Mouse (Mus musculus) retina, postnatal 1 day (tissue): ENCODE data around the gene Hist1h2bg.

ENCODE experiments used
- DNase-seq: peaks from one replicate; pipeline ENCODE4 v3.0.0-alpha.2; 2012

Gene Hist1h2bg

GRCm38 (mm10) chr13:23571022-23571503 lies at the start of gene Hist1h2bg, which contains the start of gene Hist1h2ae:
Hist1h2bg (plus strand) TSS chr13:23571396.
Hist1h2ae (minus strand) TSS chr13:23571220.
- DNase-seq: peak; percentile 97

GRCm38 (mm10) chr13:23521703-23522102 lies 49.5 kb upstream of the Hist1h2bg start:
- DNase-seq: peak; percentile 78

DNA sequence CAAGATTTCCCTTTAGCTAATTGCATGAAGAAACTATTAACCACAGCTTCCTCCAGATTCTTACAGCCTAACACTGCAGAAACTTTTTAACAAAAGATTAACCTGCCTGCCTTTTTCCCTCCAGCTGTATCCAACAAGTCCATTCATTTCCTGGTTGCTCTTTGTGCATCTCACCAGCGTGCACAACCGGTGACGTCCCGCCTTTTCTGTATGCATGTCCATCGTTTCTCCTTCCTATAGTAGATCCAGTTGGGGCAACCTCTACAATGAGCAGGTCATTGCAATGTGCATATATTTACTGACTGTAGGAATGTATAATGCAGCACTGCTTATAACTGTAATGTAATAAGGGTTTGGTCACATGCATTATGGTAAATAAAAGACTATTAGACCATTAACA lies 47.2 kb upstream of the Hist1h2bg start:
- no peak for DNase-seq

- peak; percentile 87 for DNase-seq
These were observed 46.5 kb upstream of the Hist1h2bg start for GRCm38 (mm10) chr13:23524654-23525053.

GRCm38 (mm10) chr13:23525901-23526300 lies 45.3 kb upstream of the Hist1h2bg start:
- DNase-seq: no peak

GRCm38 (mm10) chr13:23526312-23526711 lies 44.9 kb upstream of the Hist1h2bg start:
- peak; percentile 96 for DNase-seq

DNA sequence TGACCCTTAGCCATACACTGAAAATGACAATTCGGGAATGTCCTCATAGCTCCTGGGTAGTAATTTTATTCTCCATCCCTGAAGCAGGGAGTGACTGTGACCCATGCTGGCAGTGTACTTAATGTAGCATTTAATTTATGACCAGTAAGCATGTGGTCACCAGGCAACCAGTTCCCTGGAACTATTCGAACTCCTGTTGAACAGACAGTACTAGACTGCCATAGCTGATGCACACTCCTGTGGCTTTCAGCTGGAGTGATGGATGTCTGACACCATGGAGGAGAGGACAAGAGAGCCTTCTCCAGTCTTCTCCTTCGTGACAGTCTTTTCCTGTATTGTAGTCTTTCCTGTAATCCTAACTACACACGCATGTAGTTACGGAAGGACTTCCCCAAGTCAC lies 42.2 kb upstream of the Hist1h2bg start:
- no peak for DNase-seq

DNA sequence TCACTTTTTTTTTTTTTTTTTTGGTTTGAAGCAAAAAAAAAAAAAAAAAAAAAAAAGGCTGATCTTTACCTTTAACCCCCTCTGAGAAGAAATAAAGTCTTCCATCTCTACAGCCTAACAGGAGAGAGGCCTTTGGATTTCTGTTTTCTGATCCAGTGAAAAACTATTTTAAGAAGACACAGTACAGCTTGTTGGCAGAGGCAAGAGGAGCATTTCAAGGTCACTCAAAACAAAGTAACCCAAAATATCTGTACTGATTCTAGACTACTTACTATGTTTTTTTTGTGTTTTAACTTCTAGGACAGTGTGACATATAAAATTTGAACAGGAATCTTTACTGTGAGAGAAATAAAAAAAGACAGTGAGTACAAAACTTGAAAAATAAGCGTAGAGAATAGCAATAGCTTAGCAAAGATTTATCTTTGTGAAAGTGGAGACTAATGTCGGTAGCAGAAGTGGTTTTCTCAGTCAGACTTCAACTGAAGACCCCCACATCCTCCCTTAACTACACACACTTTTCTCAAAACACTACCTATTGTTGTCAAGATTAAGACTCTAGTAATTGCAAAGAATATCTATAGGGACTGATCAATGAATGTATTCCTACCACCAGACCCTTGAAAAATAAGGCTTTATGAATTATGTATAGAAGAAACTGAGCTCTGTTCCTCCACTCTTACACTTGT lies 41.6 kb upstream of the Hist1h2bg start:
- DNase-seq: no peak

- peak; percentile 77 for DNase-seq
These were observed 40.9 kb upstream of the Hist1h2bg start for GRCm38 (mm10) chr13:23530181-23530900.

DNA sequence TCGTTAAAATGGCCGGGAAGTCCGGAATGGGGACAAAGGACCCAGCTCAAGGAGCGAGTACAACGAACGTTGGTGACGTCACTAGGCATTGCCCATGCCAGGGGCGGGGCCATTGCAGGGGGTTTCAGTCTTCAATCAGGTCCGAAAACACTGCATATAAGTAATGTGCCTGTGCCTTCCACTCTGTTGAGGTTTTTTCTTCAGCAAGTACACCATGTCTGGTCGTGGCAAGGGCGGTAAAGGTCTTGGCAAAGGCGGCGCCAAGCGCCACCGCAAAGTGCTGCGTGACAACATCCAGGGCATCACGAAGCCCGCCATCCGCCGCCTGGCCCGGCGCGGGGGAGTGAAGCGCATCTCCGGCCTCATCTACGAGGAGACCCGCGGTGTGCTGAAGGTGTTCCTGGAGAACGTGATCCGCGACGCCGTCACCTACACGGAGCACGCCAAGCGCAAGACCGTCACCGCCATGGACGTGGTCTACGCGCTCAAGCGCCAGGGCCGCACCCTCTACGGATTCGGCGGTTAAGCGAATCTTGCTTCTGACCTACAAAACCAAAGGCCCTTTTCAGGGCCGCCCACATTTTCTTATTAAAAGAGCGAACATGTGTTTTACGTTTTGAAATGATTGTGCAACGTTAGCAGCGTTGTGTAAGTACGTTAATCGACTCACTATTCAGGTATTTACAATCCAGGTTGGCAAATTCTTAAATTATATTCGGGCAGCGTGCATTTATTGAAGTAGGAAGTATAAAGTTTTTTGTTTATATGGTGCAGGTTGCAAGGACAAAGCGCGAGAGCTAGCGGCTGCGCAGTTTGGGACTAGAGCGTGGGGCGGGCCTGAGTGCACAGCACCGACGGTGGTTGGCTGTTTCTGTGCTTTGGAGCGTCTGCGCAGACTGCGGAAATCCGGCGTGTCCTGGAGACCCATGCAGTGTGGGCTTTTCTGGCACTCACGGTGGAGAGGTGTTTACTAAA lies 40.0 kb upstream of the Hist1h2bg start, which contains the start of gene Hist1h4h:
Gene Hist1h4h (plus strand): TSS at position 150 of the 975 bp plus-strand sequence.
- DNase-seq: peak; percentile 99

GRCm38 (mm10) chr13:23532262-23533075 lies 38.7 kb upstream of the Hist1h2bg start:
- DNase-seq: no peak

- peak; percentile 94 for DNase-seq
These were observed 37.4 kb upstream of the Hist1h2bg start, which contains the start of gene Hist1h2af for GRCm38 (mm10) chr13:23533560-23534367. Hist1h2af (plus strand) TSS chr13:23533906.

DNA sequence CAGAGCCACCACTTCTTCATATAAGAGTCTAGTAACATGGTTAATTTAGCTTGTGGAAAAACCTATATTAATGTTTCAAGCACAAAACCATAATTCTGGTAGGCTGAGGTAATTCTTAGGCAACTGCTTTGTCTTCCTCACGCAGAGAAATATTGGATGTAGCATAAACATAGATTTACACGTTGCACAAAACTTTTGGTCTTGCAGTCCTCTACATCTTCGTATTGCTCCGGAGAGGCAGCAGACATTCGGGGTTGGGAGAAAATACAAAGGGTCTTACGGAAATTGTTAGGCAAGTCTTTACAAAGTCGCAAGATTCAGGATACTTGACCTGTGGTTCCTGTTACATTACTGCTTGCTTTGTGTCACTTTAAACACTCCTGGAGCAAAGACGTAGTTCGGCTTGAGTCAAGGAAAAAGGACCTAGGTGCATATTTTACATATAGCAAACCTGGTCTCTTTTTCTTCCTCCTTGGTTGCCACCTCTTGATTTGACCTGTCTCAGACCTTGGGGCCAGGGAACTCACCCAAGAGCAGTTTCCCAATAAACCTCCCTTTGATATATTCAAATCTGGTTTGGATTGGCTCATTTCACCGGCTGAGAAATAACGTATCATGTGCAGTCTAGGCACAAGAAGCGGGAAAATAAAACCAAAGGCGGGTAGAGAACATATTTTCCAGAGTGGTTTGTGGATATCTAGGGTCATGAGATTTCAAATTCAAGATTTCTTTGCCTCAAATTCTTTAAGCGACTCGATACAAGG lies 36.6 kb upstream of the Hist1h2bg start:
- no peak for DNase-seq

DNA sequence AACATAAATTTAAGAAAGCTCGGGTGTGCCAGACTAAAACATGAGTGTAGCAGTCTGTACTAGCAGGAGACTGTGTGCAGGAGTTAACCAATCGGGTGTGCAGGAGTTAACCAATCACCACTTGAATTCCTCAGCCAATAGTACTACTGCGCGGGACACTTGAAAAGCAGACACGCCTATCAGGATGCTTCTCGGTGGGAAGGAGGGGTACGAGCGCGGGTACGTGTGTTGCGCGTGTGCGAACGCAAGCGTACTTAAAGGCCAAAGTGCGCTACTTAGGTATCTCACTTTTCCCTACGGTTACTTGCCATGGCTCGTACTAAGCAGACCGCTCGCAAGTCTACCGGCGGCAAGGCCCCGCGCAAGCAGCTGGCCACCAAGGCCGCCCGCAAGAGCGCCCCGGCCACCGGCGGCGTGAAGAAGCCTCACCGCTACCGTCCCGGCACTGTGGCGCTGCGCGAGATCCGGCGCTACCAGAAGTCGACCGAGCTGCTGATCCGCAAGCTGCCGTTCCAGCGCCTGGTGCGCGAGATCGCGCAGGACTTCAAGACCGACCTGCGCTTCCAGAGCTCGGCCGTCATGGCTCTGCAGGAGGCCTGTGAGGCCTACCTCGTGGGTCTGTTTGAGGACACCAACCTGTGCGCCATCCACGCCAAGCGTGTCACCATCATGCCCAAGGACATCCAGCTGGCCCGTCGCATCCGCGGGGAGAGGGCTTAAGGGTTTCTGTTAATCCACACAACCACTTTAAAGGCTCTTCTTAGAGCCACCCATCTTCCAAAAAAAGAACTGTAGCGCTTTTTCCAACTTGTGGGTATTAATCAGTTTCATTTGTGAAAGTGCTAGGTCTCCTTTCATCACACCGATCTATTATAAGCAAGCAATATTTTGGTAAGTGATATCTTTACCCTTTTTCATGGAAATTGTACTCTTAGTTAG lies 35.8 kb upstream of the Hist1h2bg start, which contains the start of gene Hist1h3g:
Gene Hist1h3g (plus strand): TSS at position 286 of the 939 bp plus-strand sequence.
- peak; percentile 98 for DNase-seq

DNA sequence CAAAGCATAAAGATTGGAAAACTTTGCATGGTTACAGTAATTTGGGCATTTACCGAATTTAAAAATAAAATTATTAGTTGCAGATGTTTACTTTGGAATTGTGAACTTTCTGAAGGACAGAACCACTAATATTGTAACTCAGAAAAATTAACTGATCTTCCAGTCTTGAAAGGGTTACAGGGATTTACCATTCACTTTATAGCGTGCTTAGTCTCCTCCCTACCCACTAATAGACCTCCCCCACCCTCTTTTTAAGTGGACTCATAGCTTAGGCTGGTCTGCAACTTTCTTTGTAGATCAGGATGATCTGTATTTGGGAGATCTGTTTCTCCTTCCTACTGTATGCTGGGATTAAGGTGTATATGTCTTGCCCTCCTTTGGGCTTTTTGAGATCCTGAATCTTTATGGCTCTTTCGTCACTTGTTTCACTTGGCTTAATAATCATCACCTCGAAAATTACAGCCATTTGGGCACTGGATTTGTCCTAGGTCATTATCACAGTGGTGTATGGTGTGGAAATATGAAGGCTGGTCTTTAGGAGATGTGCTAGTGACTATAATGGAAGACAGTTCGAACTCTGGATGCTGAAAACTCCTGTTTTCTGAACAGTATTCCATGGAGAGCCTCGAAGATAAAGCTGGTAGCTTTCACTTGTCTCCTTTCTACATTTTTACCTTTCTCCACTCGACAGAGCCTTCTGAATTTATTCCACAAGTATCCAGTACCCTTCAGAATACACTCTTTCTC lies 34.9 kb upstream of the Hist1h2bg start:
- no peak for DNase-seq

- no peak for DNase-seq
These were observed 34.0 kb upstream of the Hist1h2bg start for GRCm38 (mm10) chr13:23537006-23537710.

GRCm38 (mm10) chr13:23538249-23538648 lies 32.9 kb upstream of the Hist1h2bg start:
- no peak for DNase-seq
